Mouse (Mus musculus): ENCODE data around the gene Rnase11. TPM values are rescaled to one million over a fixed set of nuclear protein-coding genes. Genes with fewer than 3 reads are reported as not detected.

Rnase11 gene
- polyA plus RNA-seq, 1 experiment from 2014 or later, result not detected

GRCm38 (mm10) chr14:51007914-51008713 is 41.8 kb downstream of the Rnase11 start:
- Histone ChIP-seq H3K4me3 (ENCODE audit: low read depth, low read length) (no peak overlapping the region), H3K27ac (ENCODE audit: low read depth, low read length) (no peak overlapping the region), H3K27me3 (ENCODE audit: control insufficient read depth, insufficient read depth, low read length) (no peaks in the 10 kb centered on the region), H3K9ac (ENCODE audit: low read length) (no peak overlapping the region), H3K9me3 (ENCODE audit: control insufficient read depth, low read length) (no peaks in the 10 kb centered on the region), H3K4me1 (ENCODE audit: control insufficient read depth, insufficient read depth, low read length) (no peaks in the 10 kb centered on the region), H3K36me3 (ENCODE audit: control insufficient read depth, insufficient read depth, low read length) (no peaks in the 10 kb centered on the region), H3K4me2 (ENCODE audit: low read depth) (no peak overlapping the region)
- ATAC-seq (ENCODE audit: insufficient read depth, low FRiP score, low TSS enrichment), result no peak
- DNase-seq (ENCODE audit: low spot score), result no peak
- WGBS, result 84% methylated on average over 13 of the region's 13 CpGs

DNA sequence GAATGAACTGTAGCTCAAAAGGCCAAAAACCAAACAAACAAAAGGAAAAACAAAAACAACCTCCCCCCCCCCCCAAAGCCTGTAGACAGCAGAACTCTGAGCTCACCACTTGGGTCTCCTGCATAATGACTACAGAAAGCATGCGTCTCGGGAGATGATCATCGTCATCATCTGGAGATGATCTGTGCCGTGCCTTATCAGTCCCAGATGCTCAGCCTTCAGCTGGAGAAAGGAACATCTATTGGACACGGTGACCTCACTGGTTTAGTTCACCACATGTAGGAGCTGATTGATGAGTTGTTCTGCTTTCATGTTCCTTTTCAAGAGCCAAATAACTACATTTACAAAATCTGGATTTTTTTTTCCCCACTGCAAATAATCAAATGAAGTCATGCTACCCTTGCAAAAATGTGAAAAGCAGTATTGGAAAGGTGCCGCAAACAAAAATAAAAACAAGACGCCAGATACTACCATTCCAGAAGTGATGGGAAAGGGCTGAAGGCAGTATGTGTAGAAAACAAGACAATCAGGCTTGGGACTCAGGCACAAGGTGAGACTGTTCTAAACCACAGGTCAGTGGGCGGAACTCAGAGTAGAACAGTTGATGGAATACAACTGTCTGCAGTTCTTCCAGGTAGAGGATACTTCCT is 42.7 kb downstream of the Rnase11 start, which contains the start of gene Rnase10:
TSS of gene Rnase10 (plus strand) at position 600 of the 650 bp plus-strand sequence.
- no peak within 1 kb of the TSS for H3K9ac ChIP-seq (ENCODE audit: low read length)
- H3K4me2 ChIP-seq (ENCODE audit: low read depth), result no peak within 1 kb of the TSS
- ATAC-seq (ENCODE audit: insufficient read depth, low FRiP score, low TSS enrichment), result no peak
- H3K36me3 ChIP-seq (ENCODE audit: control insufficient read depth, insufficient read depth, low read length), result no peaks in the 10 kb centered on the region
- DNase-seq (ENCODE audit: low spot score), result no peak
- no peak within 1 kb of the TSS for H3K27ac ChIP-seq (ENCODE audit: low read depth, low read length)
- H3K9me3 ChIP-seq (ENCODE audit: control insufficient read depth, low read length), result no peaks in the 10 kb centered on the region
- H3K4me3 ChIP-seq (ENCODE audit: low read depth, low read length), result no peak within 1 kb of the TSS
- H3K27me3 ChIP-seq (ENCODE audit: control insufficient read depth, insufficient read depth, low read length), result no peaks in the 10 kb centered on the region
- no peaks in the 10 kb centered on the region for H3K4me1 ChIP-seq (ENCODE audit: control insufficient read depth, insufficient read depth, low read length)
- 87% methylated on average over 8 of the region's 8 CpGs for WGBS

Other genes starting within 250 kb of the Rnase11 start
- gene Ccnb1ip1, start 242.4 kb downstream of the Rnase11 start, polyA plus RNA-seq (2014; fragmentation: Nextera tagmentation; extraction: Ambion mirVana), result not detected in 2 replicates
- 62.6 and 65.2 TPM in 2 replicates for gene Parp2, start 242.3 kb downstream of the Rnase11 start, polyA plus RNA-seq (2014; fragmentation: Nextera tagmentation; extraction: Ambion mirVana)
- gene Tep1, start 179.6 kb downstream of the Rnase11 start, polyA plus RNA-seq (2014; fragmentation: Nextera tagmentation; extraction: Ambion mirVana), result 4.9 TPM in 2 replicates
- gene Klhl33, start 152.7 kb downstream of the Rnase11 start, polyA plus RNA-seq (2014; fragmentation: Nextera tagmentation; extraction: Ambion mirVana), result 0.17 and 0.28 TPM in 2 replicates
- gene Osgep, start 125.3 kb downstream of the Rnase11 start, polyA plus RNA-seq (2014; fragmentation: Nextera tagmentation; extraction: Ambion mirVana), result 164 and 172 TPM in 2 replicates
- 330 and 340 TPM in 2 replicates for gene Apex1, start 125.2 kb downstream of the Rnase11 start, polyA plus RNA-seq (2014; fragmentation: Nextera tagmentation; extraction: Ambion mirVana)
- gene Pip4p1, start 119.3 kb downstream of the Rnase11 start, polyA plus RNA-seq (2014; fragmentation: Nextera tagmentation; extraction: Ambion mirVana), result 59.4 and 68.4 TPM in 2 replicates
- gene Pnp, start 119.1 kb downstream of the Rnase11 start, polyA plus RNA-seq (2014; fragmentation: Nextera tagmentation; extraction: Ambion mirVana), result 55.9 and 56.5 TPM in 2 replicates
- not detected in 2 replicates for gene Gm49342, start 105.6 kb downstream of the Rnase11 start, polyA plus RNA-seq (2014; fragmentation: Nextera tagmentation; extraction: Ambion mirVana)
- gene Pnp2, start 94.2 kb downstream of the Rnase11 start, polyA plus RNA-seq (2014; fragmentation: Nextera tagmentation; extraction: Ambion mirVana), result 0.30 and 0.68 TPM in 2 replicates
- gene Rnase10, start 42.4 kb downstream of the Rnase11 start, polyA plus RNA-seq (2014; fragmentation: Nextera tagmentation; extraction: Ambion mirVana), result not detected in 2 replicates
- gene Rnase9, start 8.3 kb downstream of the Rnase11 start, polyA plus RNA-seq (2014; fragmentation: Nextera tagmentation; extraction: Ambion mirVana), result not detected in 2 replicates
- not detected in 2 replicates for gene Rnase12, start 7.5 kb upstream of the Rnase11 start, polyA plus RNA-seq (2014; fragmentation: Nextera tagmentation; extraction: Ambion mirVana)
- gene Olfr750, start 24.3 kb upstream of the Rnase11 start, polyA plus RNA-seq (2014; fragmentation: Nextera tagmentation; extraction: Ambion mirVana), result not detected in 2 replicates
- gene Rnase4, start 40.9 kb upstream of the Rnase11 start, polyA plus RNA-seq (2014; fragmentation: Nextera tagmentation; extraction: Ambion mirVana), result 12.3 and 12.7 TPM in 2 replicates
- gene Ang, start 41.0 kb upstream of the Rnase11 start, polyA plus RNA-seq (2014; fragmentation: Nextera tagmentation; extraction: Ambion mirVana), result 2.2 TPM in 2 replicates
- not detected in 2 replicates for gene Eddm3b, start 64.3 kb upstream of the Rnase11 start, polyA plus RNA-seq (2014; fragmentation: Nextera tagmentation; extraction: Ambion mirVana)
- 0.22 and 0.57 TPM in 2 replicates for gene Rnase6, start 73.7 kb upstream of the Rnase11 start, polyA plus RNA-seq (2014; fragmentation: Nextera tagmentation; extraction: Ambion mirVana)
- gene Rnase1, start 96.6 kb upstream of the Rnase11 start, polyA plus RNA-seq (2014; fragmentation: Nextera tagmentation; extraction: Ambion mirVana), result 0.24 and 0.58 TPM in 2 replicates
- gene Rnase2b, start 112.1 kb upstream of the Rnase11 start, polyA plus RNA-seq (2014; fragmentation: Nextera tagmentation; extraction: Ambion mirVana), result not detected in 2 replicates
- gene Ang2, start 149.0 kb upstream of the Rnase11 start, polyA plus RNA-seq (2014; fragmentation: Nextera tagmentation; extraction: Ambion mirVana), result not detected in 2 replicates
- gene Ear14, start 153.2 kb upstream of the Rnase11 start, polyA plus RNA-seq (2014; fragmentation: Nextera tagmentation; extraction: Ambion mirVana), result not detected in 2 replicates
- gene Rnase2a, start 205.9 kb upstream of the Rnase11 start, polyA plus RNA-seq (2014; fragmentation: Nextera tagmentation; extraction: Ambion mirVana), result not detected in 2 replicates

Data from neural tube, embryonic 11.5 days (tissue).